Mouse (Mus musculus) kidney, embryonic 14.5 days (tissue): Measurements from ENCODE around the gene Alppl2. TPM values are rescaled to one million over a fixed set of nuclear protein-coding genes. Genes with fewer than 3 reads are reported as not detected.

Experiments used
- ATAC-seq: fragments of 200-750 bp; cut with Nextera tagmentation; 2 replicates; pipeline ENCODE4 v1.8.0; 2017; ENCODE audit warnings: moderate number of reproducible peaks, mild to moderate bottlenecking, moderate TSS enrichment, moderate library complexity; ENCODE audit not compliant: low FRiP score, low TSS enrichment
- H3K27ac ChIP-seq: fragments of 300-500 bp; sonication (generic); 2 replicates; pipeline ENCODE4 v1.5.1; 2014; ENCODE audit warnings: low read depth, mild to moderate bottlenecking, low read length, moderate library complexity, mixed read lengths
- H3K27me3 ChIP-seq: fragments of 300-500 bp; sonication (generic); 2 replicates; pipeline ENCODE4 v1.6.1; 2014; ENCODE audit warnings: mild to moderate bottlenecking, low read length; ENCODE audit not compliant: control insufficient read depth, insufficient read depth
- H3K36me3 ChIP-seq: fragments of 300-500 bp; sonication (generic); 2 replicates; pipeline ENCODE4 v1.6.1; 2014; ENCODE audit warnings: low read length, mixed read lengths; ENCODE audit not compliant: control insufficient read depth, insufficient read depth
- H3K4me1 ChIP-seq: fragments of 300-500 bp; sonication (generic); 2 replicates; pipeline ENCODE4 v1.6.1; 2014; ENCODE audit warnings: low read length, mixed read lengths; ENCODE audit not compliant: control insufficient read depth, insufficient read depth
- H3K4me2 ChIP-seq: fragments of 300-500 bp; sonication (generic); replicated peaks from 2 replicates; pipeline ENCODE4 v1.6.1; 2014; ENCODE audit warnings: low read depth, mild to moderate bottlenecking, low read length
- H3K4me3 ChIP-seq: fragments of 300-500 bp; sonication (generic); 2 replicates; pipeline ENCODE4 v1.5.1; 2014; ENCODE audit warnings: mild to moderate bottlenecking, low read length
- H3K9ac ChIP-seq: fragments of 300-500 bp; sonication (generic); 2 replicates; pipeline ENCODE4 v1.6.1; 2014; ENCODE audit warnings: low read depth, mild to moderate bottlenecking, low read length, moderate library complexity
- H3K9me3 ChIP-seq: fragments of 300-500 bp; sonication (generic); 2 replicates; pipeline ENCODE4 v1.6.1; 2016; ENCODE audit warnings: low read length; ENCODE audit not compliant: control insufficient read depth
- WGBS: fragments of 180-500 bp; shearing (Covaris S2); extraction: QIAGEN DNeasy Blood & Tissue Kit; methylation state at CpG from one replicate; pipeline ENCODE4 v1.1.7; 2014; 5-methylcytosine and 5-hydroxymethylcytosine counted together
- polyA plus RNA-seq: library from polyadenylated mRNA; unstranded; fragments of >200 nt; fragmentation: Nextera tagmentation; extraction: Ambion mirVana; gene quantifications from 2 replicates; pipeline ENCODE4 v1.2.1, GENCODE M21; 2014

Gene Alppl2
- not detected in 2 replicates for polyA plus RNA-seq

DNA sequence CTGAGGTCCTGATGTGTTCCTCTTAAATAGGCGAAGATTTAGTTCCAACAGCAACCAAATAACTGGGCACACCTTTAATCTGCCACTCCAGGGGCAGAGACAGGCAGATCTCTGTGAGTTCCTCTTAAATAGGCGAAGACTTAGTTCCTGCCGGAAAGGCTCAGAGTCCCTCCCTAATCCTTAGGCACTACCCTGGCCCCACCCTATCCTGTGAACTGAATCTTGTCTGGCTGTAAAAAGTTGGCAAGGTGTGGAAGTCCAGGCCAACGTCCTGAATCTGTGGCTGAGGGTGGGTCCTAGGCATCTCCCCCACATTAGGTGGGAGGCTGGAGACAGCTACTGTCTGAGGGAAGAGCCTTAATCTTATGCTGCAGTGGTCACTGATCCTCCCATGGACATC lies at the start of gene Alppl2:
Alppl2 (minus strand) TSS at position 101 of the 400 bp plus-strand sequence.
- Histone ChIP-seq H3K27me3 (no peaks in the 10 kb centered on the region), H3K4me1 (no peaks in the 10 kb centered on the region), H3K4me2 (no peak within 1 kb of the TSS), H3K27ac (no peak within 1 kb of the TSS), H3K9ac (no peak within 1 kb of the TSS), H3K4me3 (no peak within 1 kb of the TSS), H3K36me3 (no peaks in the 10 kb centered on the region), H3K9me3 (no peaks in the 10 kb centered on the region)
- no peak for ATAC-seq
- 77% methylated on average over 4 of the region's 4 CpGs for WGBS

DNA sequence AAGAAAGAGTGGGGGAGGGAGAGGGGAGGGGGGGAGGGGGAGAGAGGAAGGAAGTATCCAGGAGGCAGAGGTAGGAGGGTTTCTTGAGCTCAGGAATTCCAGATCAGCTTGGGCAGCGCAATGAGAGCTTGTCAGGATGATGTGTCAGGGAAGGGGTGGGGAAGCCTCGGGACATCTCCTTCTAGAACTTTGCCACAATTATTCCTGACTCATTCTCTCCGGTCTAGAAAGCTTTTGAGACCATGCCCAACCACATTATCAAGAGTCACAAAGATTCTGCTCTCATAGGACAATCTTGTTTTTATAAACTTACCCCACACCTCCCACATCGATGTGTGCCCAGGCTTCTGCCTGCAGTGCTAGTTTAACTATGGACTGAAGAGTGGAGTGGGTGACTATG lies 42.1 kb upstream of the Alppl2 start:
- Histone ChIP-seq H3K27me3 (peaks cover 22% of the 10 kb centered on the region), H3K9ac (no peak overlapping the region), H3K4me3 (no peak overlapping the region), H3K27ac (no peak overlapping the region), H3K36me3 (no peaks in the 10 kb centered on the region), H3K9me3 (no peaks in the 10 kb centered on the region), H3K4me1 (no peaks in the 10 kb centered on the region), H3K4me2 (no peak overlapping the region)
- 89% methylated on average over 4 of the region's 4 CpGs for WGBS
- ATAC-seq: no peak

DNA sequence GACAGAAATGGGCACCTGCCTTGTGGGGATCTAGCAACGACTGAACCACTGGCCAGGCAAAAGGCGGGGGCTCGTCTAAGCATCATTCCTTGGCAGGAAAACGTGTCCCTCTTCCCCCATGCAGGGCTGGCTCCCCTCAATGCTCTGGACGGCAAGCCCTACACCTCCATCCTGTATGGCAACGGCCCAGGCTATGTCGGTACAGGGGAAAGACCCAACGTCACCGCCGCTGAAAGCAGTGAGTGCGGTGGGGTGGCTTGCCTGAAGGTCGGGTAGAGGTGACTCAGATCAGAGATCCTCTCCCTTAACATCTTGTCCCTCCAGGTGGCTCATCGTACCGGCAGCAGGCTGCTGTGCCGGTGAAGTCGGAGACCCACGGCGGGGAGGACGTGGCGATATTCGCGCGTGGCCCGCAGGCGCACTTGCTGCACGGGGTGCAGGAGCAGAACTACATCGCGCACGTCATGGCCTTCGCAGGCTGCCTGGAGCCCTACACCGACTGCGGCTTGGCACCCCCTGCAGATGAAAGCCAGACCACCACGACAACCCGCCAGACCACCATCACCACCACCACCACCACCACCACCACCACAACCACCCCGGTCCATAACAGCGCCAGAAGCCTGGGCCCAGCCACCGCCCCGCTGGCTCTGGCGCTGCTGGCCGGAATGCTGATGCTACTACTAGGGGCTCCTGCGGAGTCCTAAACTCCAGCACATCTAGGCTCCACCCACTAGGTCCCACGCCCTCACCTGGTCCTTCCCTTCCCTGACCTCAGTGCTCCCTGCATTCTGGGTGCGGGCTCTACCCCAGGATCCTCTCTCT lies 37.7 kb upstream of the Alppl2 start:
- no peaks in the 10 kb centered on the region for H3K36me3 ChIP-seq
- H3K4me1 ChIP-seq: no peaks in the 10 kb centered on the region
- H3K9me3 ChIP-seq: no peaks in the 10 kb centered on the region
- H3K27ac ChIP-seq: no peak overlapping the region
- peak overlapping the region; percentile 31 for H3K4me2 ChIP-seq
- 0 out of 2 replicates have a peak overlapping the region, but pooled peaks have one; percentile 7 for H3K9ac ChIP-seq
- H3K4me3 ChIP-seq: peak overlapping the region; percentile 12; the same call in 1 of the 2 replicates
- peaks cover 30% of the 10 kb centered on the region for H3K27me3 ChIP-seq
- WGBS: 7% methylated on average over 40 of the region's 43 CpGs
- ATAC-seq: peak; percentile 20; the same call in 1 of the 2 replicates

DNA sequence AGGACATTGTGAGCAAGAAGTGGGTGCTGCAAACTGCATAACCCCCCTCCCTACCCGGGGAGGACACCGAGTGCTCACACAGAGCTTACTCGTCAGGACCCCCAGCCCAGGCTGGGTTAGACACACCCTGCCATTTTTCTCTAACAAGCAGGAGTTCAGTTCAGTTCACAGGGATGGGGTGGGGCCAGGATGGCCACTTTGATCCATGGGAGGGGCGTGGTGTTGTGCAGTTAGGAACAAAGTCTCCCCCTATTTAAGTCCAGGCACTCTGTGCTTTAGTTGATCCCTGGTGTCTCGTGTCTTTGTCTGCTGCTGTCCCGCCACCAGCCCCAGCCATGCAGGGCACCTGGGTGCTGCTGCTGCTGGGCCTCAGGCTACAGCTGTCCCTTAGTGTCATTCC lies 34.9 kb upstream of the Alppl2 start, which contains the start of gene Akp3:
Akp3 (plus strand) TSS at position 301 of the 400 bp plus-strand sequence.
- Histone ChIP-seq H3K9ac (no peak within 1 kb of the TSS), H3K4me2 (no peak within 1 kb of the TSS), H3K27me3 (peaks cover 30% of the 10 kb centered on the region), H3K4me1 (no peaks in the 10 kb centered on the region), H3K4me3 (no peak within 1 kb of the TSS), H3K36me3 (no peaks in the 10 kb centered on the region), H3K9me3 (no peaks in the 10 kb centered on the region), H3K27ac (no peak within 1 kb of the TSS)
- no peak for ATAC-seq
- 72% methylated on average over 6 of the region's 6 CpGs for WGBS

- Histone ChIP-seq H3K27ac (no peak overlapping the region), H3K36me3 (no peaks in the 10 kb centered on the region), H3K9ac (no peak overlapping the region), H3K4me2 (no peak overlapping the region), H3K4me1 (no peaks in the 10 kb centered on the region), H3K27me3 (no peaks in the 10 kb centered on the region), H3K9me3 (no peaks in the 10 kb centered on the region), H3K4me3 (no peak overlapping the region)
- no peak for ATAC-seq
- 93% methylated on average over 1 of the region's 1 CpGs for WGBS
Measured at GRCm38 (mm10) chr1:87114784-87115183, 25.1 kb upstream of the Alppl2 start.

DNA sequence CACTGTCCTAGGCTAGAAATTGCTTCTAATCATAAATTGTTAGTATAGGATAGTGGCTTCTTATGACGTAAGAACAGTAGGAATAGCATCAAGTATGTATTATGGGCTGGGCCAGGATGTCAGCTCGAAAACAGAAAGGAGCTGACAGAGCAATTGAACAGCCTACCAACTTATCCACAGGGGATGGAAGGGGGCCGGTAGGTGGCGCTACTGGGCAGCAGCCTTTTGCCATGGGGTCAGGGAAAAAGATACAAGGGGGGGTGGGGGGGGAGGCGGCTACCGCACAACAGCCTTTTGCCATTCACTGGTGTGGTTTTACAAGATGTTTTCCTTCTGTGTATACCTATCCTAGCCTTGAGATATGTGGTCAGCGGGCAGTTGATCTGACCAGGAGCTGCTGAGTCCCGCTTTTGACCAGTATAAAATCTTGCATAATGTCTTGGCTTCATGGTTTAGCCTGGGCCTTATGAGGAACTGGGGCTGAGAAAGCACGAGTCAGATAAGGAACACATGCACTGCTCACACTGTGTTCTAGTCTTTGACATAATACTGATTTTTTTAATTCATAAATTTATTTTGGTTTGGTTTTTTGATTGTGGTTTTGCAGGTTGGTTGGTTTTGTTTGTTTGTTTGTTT lies 22.1 kb upstream of the Alppl2 start:
- 45% methylated on average over 9 of the region's 9 CpGs for WGBS
- Histone ChIP-seq H3K4me2 (no peak overlapping the region), H3K36me3 (no peaks in the 10 kb centered on the region), H3K27ac (no peak overlapping the region), H3K27me3 (no peaks in the 10 kb centered on the region), H3K4me3 (no peak overlapping the region), H3K9ac (no peak overlapping the region), H3K9me3 (no peaks in the 10 kb centered on the region), H3K4me1 (no peaks in the 10 kb centered on the region)
- no peak for ATAC-seq

GRCm38 (mm10) chr1:87108564-87108963 lies 18.8 kb upstream of the Alppl2 start:
- Histone ChIP-seq H3K9me3 (no peaks in the 10 kb centered on the region), H3K4me3 (no peak overlapping the region), H3K9ac (no peak overlapping the region), H3K4me2 (no peak overlapping the region), H3K36me3 (no peaks in the 10 kb centered on the region), H3K4me1 (no peaks in the 10 kb centered on the region), H3K27me3 (no peaks in the 10 kb centered on the region), H3K27ac (no peak overlapping the region)
- ATAC-seq: no peak
- 90% methylated on average over 4 of the region's 4 CpGs for WGBS

DNA sequence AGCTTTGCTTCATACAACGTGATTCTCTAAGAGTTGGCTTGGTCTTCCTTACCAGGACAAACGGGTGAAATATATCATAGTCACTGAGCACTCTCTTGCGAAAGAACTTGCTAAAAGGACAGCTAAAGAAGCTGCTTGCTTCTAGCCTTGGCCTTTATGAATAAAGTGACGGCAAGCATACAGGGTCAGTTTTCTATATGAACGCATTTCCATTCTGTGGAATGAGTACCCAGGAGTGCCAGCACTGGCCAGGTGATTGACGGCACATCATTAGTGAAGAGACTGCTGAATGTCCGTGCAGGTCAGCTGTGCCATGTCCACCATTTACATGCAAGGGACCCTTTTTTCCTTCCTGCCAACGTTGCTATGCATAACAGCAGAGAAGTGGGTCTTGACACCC lies 16.8 kb upstream of the Alppl2 start:
- Histone ChIP-seq H3K36me3 (no peaks in the 10 kb centered on the region), H3K4me1 (no peaks in the 10 kb centered on the region), H3K4me2 (no peak overlapping the region), H3K9ac (no peak overlapping the region), H3K9me3 (no peaks in the 10 kb centered on the region), H3K27me3 (no peaks in the 10 kb centered on the region), H3K4me3 (no peak overlapping the region), H3K27ac (no peak overlapping the region)
- 76% methylated on average over 8 of the region's 8 CpGs for WGBS
- ATAC-seq: no peak

DNA sequence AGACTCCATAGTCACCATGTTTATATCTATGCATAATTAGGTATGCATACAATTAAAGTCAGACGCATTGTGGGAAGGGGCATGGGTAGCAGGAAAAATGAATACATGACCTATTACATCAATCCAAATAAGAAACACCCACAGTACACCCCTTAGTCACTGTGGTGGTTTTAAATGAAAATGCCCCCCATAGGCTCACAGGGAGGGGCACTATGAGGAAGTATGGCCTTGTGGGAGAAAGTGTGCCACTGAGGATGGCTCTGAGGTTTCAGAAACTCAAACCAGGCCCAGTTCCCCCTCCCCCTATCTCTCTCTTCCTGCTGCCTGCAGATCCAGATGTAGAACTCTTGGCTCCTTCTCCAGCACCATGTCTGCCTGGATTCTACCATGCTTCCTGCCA lies 14.2 kb upstream of the Alppl2 start:
- H3K4me3 ChIP-seq: no peak overlapping the region
- no peak overlapping the region for H3K9ac ChIP-seq
- 72% methylated on average over 1 of the region's 1 CpGs for WGBS
- H3K4me2 ChIP-seq: no peak overlapping the region
- H3K36me3 ChIP-seq: no peaks in the 10 kb centered on the region
- no peak overlapping the region for H3K27ac ChIP-seq
- no peaks in the 10 kb centered on the region for H3K27me3 ChIP-seq
- ATAC-seq: no peak
- H3K4me1 ChIP-seq: no peaks in the 10 kb centered on the region
- no peaks in the 10 kb centered on the region for H3K9me3 ChIP-seq
